Mouse (Mus musculus): ENCODE data around the gene Zfp365.

The Zfp365 gene

GRCm38 (mm10) chr10:67846016-67846650 is 66.3 kb downstream of the Zfp365 start:
- DNase-seq (ENCODE audit: low spot score in 2 of 2): no peak

- no peak for DNase-seq (ENCODE audit: low spot score in 2 of 2)
Measured at GRCm38 (mm10) chr10:67841596-67841995, 70.9 kb downstream of the Zfp365 start.

GRCm38 (mm10) chr10:67840735-67841134 is 71.7 kb downstream of the Zfp365 start:
- DNase-seq (ENCODE audit: low spot score in 2 of 2): no peak

GRCm38 (mm10) chr10:67839156-67839555 is 73.3 kb downstream of the Zfp365 start:
- DNase-seq (ENCODE audit: low spot score in 2 of 2): no peak

- DNase-seq (ENCODE audit: low spot score in 2 of 2): no peak
Measured at GRCm38 (mm10) chr10:67836426-67836825, 76.0 kb downstream of the Zfp365 start.
